Mouse (Mus musculus): ENCODE results near the gene Gm10153. TPM values are rescaled to one million over a fixed set of nuclear protein-coding genes. Genes with fewer than 3 reads are reported as not detected.
A peak's percentile ranks its signal among the peaks of the same experiment; 100 is the strongest.
"Not testable (repeated sequence)": the region's sequence is repeated elsewhere in the genome, so short reads cannot be mapped to it uniquely, and the experiment has no call there.

Gm10153 gene
- polyA plus RNA-seq, 1 experiment from 2014 or later, result not detected

DNA sequence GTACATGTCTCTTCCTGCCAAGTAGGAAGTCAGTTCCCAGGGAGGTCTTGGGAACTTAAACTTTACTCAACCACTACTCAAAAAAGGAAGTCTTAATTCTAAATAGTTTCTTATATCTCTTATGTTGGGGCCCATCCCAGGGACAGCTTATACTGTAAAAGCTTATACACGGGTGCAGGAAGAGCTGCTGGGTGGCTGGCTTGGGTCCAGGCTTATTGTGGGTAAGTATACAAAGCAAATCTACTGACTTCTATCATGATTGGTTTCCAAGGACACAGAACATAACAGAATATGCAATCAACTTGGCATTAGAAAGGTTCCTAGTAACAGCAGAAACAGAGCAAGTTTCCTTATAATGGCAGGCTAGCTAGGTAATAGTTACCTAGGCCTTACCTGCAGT, 34.9 kb downstream of the Gm10153 start:
- Histone ChIP-seq H3K27me3 (ENCODE audit: control insufficient read depth, insufficient read depth, low read length) (no peaks in the 10 kb centered on the region), H3K9me3 (ENCODE audit: control insufficient read depth, low read length) (no peaks in the 10 kb centered on the region), H3K4me2 (ENCODE audit: low read depth, low read length, severe bottlenecking) (no peak overlapping the region), H3K27ac (ENCODE audit: low read depth, low read length) (no peak overlapping the region), H3K9ac (ENCODE audit: low read length) (no peak overlapping the region), H3K4me3 (ENCODE audit: low read depth, low read length) (no peak overlapping the region), H3K4me1 (replicated peaks; ENCODE audit: control insufficient read depth, insufficient read depth, low read length) (no peaks in the 10 kb centered on the region), H3K36me3 (ENCODE audit: control insufficient read depth, insufficient read depth, low read length) (no peaks in the 10 kb centered on the region)
- ATAC-seq (replicated peaks; ENCODE audit: low FRiP score), result no peak
- whole genome bisulfite sequencing, result 77% methylated on average over 1 of the region's 1 CpGs
- no peak for DNase-seq (ENCODE audit: low spot score)

- H3K36me3 ChIP-seq (ENCODE audit: control insufficient read depth, insufficient read depth, low read length), result no peaks in the 10 kb centered on the region
- no peak for ATAC-seq (replicated peaks; ENCODE audit: low FRiP score)
- H3K4me3 ChIP-seq (ENCODE audit: low read depth, low read length), result no peak overlapping the region
- no peak for DNase-seq (ENCODE audit: low spot score)
- H3K27ac ChIP-seq (ENCODE audit: low read depth, low read length), result no peak overlapping the region
- H3K4me1 ChIP-seq (replicated peaks; ENCODE audit: control insufficient read depth, insufficient read depth, low read length), result no peaks in the 10 kb centered on the region
- no peaks in the 10 kb centered on the region for H3K9me3 ChIP-seq (ENCODE audit: control insufficient read depth, low read length)
- H3K27me3 ChIP-seq (ENCODE audit: control insufficient read depth, insufficient read depth, low read length), result no peaks in the 10 kb centered on the region
- H3K4me2 ChIP-seq (ENCODE audit: low read depth, low read length, severe bottlenecking), result no peak overlapping the region
- 85% methylated on average over 4 of the region's 4 CpGs for WGBS
- no peak overlapping the region for H3K9ac ChIP-seq (ENCODE audit: low read length)
These were observed 38.0 kb downstream of the Gm10153 start for GRCm38 (mm10) chr7:142152191-142152590.

GRCm38 (mm10) chr7:142148633-142149032, 41.6 kb downstream of the Gm10153 start:
- H3K4me1 ChIP-seq (replicated peaks; ENCODE audit: control insufficient read depth, insufficient read depth, low read length), result no peaks in the 10 kb centered on the region
- H3K27ac ChIP-seq (ENCODE audit: low read depth, low read length), result no peak overlapping the region
- no peak for ATAC-seq (replicated peaks; ENCODE audit: low FRiP score)

GRCm38 (mm10) chr7:142146033-142146432, 44.2 kb downstream of the Gm10153 start:
- no peaks in the 10 kb centered on the region for H3K27me3 ChIP-seq (ENCODE audit: control insufficient read depth, insufficient read depth, low read length)
- H3K4me3 ChIP-seq (ENCODE audit: low read depth, low read length), result no peak overlapping the region
- WGBS, result 11% methylated on average over 1 of the region's 1 CpGs
- H3K27ac ChIP-seq (ENCODE audit: low read depth, low read length), result no peak overlapping the region
- DNase-seq (ENCODE audit: low spot score), result peak; percentile 65
- H3K36me3 ChIP-seq (ENCODE audit: control insufficient read depth, insufficient read depth, low read length), result no peaks in the 10 kb centered on the region
- no peaks in the 10 kb centered on the region for H3K9me3 ChIP-seq (ENCODE audit: control insufficient read depth, low read length)
- ATAC-seq (replicated peaks; ENCODE audit: low FRiP score), result no peak
- no peak overlapping the region for H3K4me2 ChIP-seq (ENCODE audit: low read depth, low read length, severe bottlenecking)
- H3K4me1 ChIP-seq (replicated peaks; ENCODE audit: control insufficient read depth, insufficient read depth, low read length), result no peaks in the 10 kb centered on the region
- H3K9ac ChIP-seq (ENCODE audit: low read length), result no peak overlapping the region

More at GRCm38 (mm10) chr7:142148633-142149032, 41.6 kb downstream of the Gm10153 start:
- Histone ChIP-seq H3K4me2 (ENCODE audit: low read depth, low read length, severe bottlenecking) (no peak overlapping the region), H3K36me3 (ENCODE audit: control insufficient read depth, insufficient read depth, low read length) (no peaks in the 10 kb centered on the region), H3K9me3 (ENCODE audit: control insufficient read depth, low read length) (no peaks in the 10 kb centered on the region), H3K27me3 (ENCODE audit: control insufficient read depth, insufficient read depth, low read length) (no peaks in the 10 kb centered on the region), H3K9ac (ENCODE audit: low read length) (no peak overlapping the region), H3K4me3 (ENCODE audit: low read depth, low read length) (no peak overlapping the region)
- no peak for DNase-seq (ENCODE audit: low spot score)

GRCm38 (mm10) chr7:142145413-142145940, 44.7 kb downstream of the Gm10153 start:
- 49% methylated on average over 4 of the region's 4 CpGs for WGBS
- H3K4me1 ChIP-seq (replicated peaks; ENCODE audit: control insufficient read depth, insufficient read depth, low read length), result no peaks in the 10 kb centered on the region
- ATAC-seq (replicated peaks; ENCODE audit: low FRiP score), result no peak

DNA sequence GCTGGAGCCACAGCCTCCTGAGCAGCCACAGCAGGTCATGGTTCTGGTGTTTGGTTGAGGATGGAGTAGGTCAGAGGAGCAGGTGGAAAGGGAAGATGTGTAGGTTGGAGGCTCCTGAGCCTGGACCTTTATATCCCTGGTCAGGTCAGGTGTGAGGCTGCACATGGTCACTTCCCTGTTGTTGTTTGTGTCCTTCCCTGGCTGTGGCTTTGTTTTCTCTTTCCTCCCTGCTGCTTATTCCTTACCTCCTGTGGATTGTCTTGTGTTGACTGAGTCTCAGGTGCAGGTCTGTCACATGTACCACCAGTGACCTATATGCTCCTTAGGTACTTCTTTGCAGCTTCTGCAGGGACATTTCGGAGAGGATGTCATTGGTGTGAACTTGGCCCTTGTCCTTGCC, 45.7 kb downstream of the Gm10153 start, which contains the start of gene Gm45337:
Gene Gm45337 (minus strand): TSS at position 101 of the 400 bp plus-strand sequence.
- no peaks in the 10 kb centered on the region for H3K9me3 ChIP-seq (ENCODE audit: control insufficient read depth, low read length)
- no peak for DNase-seq (ENCODE audit: low spot score)
- H3K36me3 ChIP-seq (ENCODE audit: control insufficient read depth, insufficient read depth, low read length), result no peaks in the 10 kb centered on the region
- no peak within 1 kb of the TSS for H3K9ac ChIP-seq (ENCODE audit: low read length)
- H3K4me2 ChIP-seq (ENCODE audit: low read depth, low read length, severe bottlenecking), result no peak within 1 kb of the TSS
- no peak within 1 kb of the TSS for H3K4me3 ChIP-seq (ENCODE audit: low read depth, low read length)
- no peaks in the 10 kb centered on the region for H3K4me1 ChIP-seq (replicated peaks; ENCODE audit: control insufficient read depth, insufficient read depth, low read length)
- 76% methylated on average over 1 of the region's 1 CpGs for WGBS
- ATAC-seq (replicated peaks; ENCODE audit: low FRiP score), result no peak
- H3K27me3 ChIP-seq (ENCODE audit: control insufficient read depth, insufficient read depth, low read length), result no peaks in the 10 kb centered on the region
- no peak within 1 kb of the TSS for H3K27ac ChIP-seq (ENCODE audit: low read depth, low read length)

More at GRCm38 (mm10) chr7:142145413-142145940, 44.7 kb downstream of the Gm10153 start:
- DNase-seq (ENCODE audit: low spot score), result no peak
- Histone ChIP-seq H3K4me3 (ENCODE audit: low read depth, low read length) (no peak overlapping the region), H3K27ac (ENCODE audit: low read depth, low read length) (no peak overlapping the region), H3K27me3 (ENCODE audit: control insufficient read depth, insufficient read depth, low read length) (no peaks in the 10 kb centered on the region), H3K4me2 (ENCODE audit: low read depth, low read length, severe bottlenecking) (no peak overlapping the region), H3K9ac (ENCODE audit: low read length) (no peak overlapping the region), H3K9me3 (ENCODE audit: control insufficient read depth, low read length) (no peaks in the 10 kb centered on the region), H3K36me3 (ENCODE audit: control insufficient read depth, insufficient read depth, low read length) (no peaks in the 10 kb centered on the region)

DNA sequence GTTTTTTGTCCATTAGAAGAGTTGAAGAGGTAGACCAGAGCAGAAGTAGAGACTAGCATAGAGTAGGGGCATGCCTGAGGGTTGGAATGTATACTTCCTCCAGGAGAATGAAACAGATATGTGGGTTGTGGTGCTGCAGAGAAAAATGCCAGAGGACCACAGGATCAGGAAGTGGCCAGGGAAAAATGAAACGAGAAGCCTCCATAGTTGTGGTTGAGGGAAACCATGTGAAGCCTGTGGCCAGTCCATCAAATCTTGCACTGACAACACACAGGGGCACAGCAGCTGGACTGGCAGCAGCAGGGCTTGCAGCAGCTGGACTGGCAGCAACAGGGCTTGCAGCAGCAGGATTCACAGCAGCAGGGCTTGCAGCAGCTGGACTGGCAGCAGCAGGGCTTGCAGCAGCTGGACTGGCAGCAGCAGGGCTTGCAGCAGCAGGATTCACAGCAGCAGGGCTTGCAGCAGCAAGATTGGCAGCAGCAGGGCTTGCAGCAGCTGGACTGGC, 46.6 kb downstream of the Gm10153 start:
- not testable (repeated sequence) for H3K4me1 ChIP-seq (replicated peaks; ENCODE audit: control insufficient read depth, insufficient read depth, low read length); H3K9ac ChIP-seq (ENCODE audit: low read length); DNase-seq (ENCODE audit: low spot score); H3K4me3 ChIP-seq (ENCODE audit: low read depth, low read length); H3K36me3 ChIP-seq (ENCODE audit: control insufficient read depth, insufficient read depth, low read length); H3K27ac ChIP-seq (ENCODE audit: low read depth, low read length); H3K27me3 ChIP-seq (ENCODE audit: control insufficient read depth, insufficient read depth, low read length); ATAC-seq (replicated peaks; ENCODE audit: low FRiP score); H3K9me3 ChIP-seq (ENCODE audit: control insufficient read depth, low read length); H3K4me2 ChIP-seq (ENCODE audit: low read depth, low read length, severe bottlenecking)
- WGBS, result 62% methylated on average over 1 of the region's 1 CpGs

- H3K9ac ChIP-seq (ENCODE audit: low read length), result no peak overlapping the region
- no peak overlapping the region for H3K4me2 ChIP-seq (ENCODE audit: low read depth, low read length, severe bottlenecking)
- WGBS, result 47% methylated on average over 1 of the region's 1 CpGs
- DNase-seq (ENCODE audit: low spot score) (no peak), ATAC-seq (replicated peaks; ENCODE audit: low FRiP score) (no peak)
- no peaks in the 10 kb centered on the region for H3K9me3 ChIP-seq (ENCODE audit: control insufficient read depth, low read length)
- H3K4me3 ChIP-seq (ENCODE audit: low read depth, low read length), result no peak overlapping the region
- no peak overlapping the region for H3K27ac ChIP-seq (ENCODE audit: low read depth, low read length)
- H3K36me3 ChIP-seq (ENCODE audit: control insufficient read depth, insufficient read depth, low read length), result no peaks in the 10 kb centered on the region
- no peaks in the 10 kb centered on the region for H3K27me3 ChIP-seq (ENCODE audit: control insufficient read depth, insufficient read depth, low read length)
- H3K4me1 ChIP-seq (replicated peaks; ENCODE audit: control insufficient read depth, insufficient read depth, low read length), result no peaks in the 10 kb centered on the region
These were observed 49.5 kb downstream of the Gm10153 start for GRCm38 (mm10) chr7:142140696-142141095.

Data from forebrain, embryonic 11.5 days (tissue).